In the genomic region with DNA sequence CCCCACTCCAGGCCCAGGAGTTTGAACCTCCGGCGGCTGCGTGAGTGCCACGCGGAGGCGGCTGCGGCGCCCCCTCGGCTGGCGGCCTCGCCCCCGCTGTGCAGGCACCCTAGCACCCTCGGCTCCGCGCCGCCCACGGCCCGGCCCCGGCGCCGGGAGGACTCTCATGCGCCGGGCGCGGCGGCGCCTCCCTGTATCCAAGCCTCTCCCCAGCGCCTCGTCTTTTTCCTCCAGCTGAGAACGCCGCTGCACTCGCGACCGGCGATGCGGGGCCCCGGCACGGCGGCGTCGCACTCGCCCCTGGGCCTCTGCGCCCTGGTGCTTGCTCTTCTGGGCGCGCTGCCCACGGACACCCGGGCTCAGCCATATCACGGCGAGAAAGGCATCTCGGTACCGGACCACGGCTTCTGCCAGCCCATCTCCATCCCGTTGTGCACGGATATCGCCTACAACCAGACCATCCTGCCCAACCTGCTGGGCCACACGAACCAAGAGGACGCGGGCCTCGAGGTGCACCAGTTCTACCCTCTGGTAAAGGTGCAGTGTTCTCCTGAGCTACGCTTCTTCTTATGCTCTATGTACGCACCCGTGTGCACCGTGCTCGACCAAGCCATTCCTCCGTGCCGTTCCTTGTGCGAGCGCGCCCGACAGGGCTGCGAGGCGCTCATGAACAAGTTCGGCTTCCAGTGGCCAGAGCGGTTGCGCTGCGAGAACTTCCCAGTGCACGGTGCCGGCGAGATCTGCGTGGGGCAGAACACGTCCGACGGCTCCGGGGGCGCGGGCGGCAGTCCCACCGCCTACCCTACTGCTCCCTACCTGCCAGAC, we compare ENCODE assay signal across 8 mouse cellular contexts. TPM values are rescaled to one million over a fixed set of nuclear protein-coding genes. Genes with fewer than 3 reads are reported as not detected.
A peak's percentile ranks its signal among the peaks of the same experiment; 100 is the strongest.
DNase-seq lines count a peak whose midpoint lies in the region; ATAC-seq and TF ChIP-seq lines count a peak whose summit lies in the region.

No protein-coding gene starts in this region.

- H3K4me1 ChIP-seq in ES-Bruce4 (ENCODE audit: control insufficient read depth, insufficient read depth, low read length): no peaks in the 10 kb centered on the region
- peaks cover 56% of the 10 kb centered on the region for H3K4me1 ChIP-seq in embryonic facial prominence, embryonic 13.5 days
- peaks cover 38% of the 10 kb centered on the region for H3K4me1 ChIP-seq in heart, embryonic 15.5 days (replicated peaks)

- TF ChIP-seq POLR2A in ES-Bruce4 (IDR thresholded peaks at IDR 0.05; ENCODE audit: insufficient read depth, low read length): no peak

- no peak for TF ChIP-seq CTCF in ES-Bruce4 (IDR thresholded peaks at IDR 0.05; ENCODE audit: low read depth, low read length)

- no peak for TF ChIP-seq EP300 in ES-Bruce4 (IDR thresholded peaks at IDR 0.05; ENCODE audit: insufficient read depth, low read depth, low read length)

- peak overlapping the region; percentile 99 for H3K4me2 ChIP-seq in embryonic facial prominence, embryonic 13.5 days
- H3K4me2 ChIP-seq in heart, embryonic 15.5 days: peak overlapping the region; percentile 97

- peak overlapping the region; percentile 71 for H3K4me3 ChIP-seq in ES-Bruce4 (ENCODE audit: low read depth, low read length)
- H3K4me3 ChIP-seq in embryonic facial prominence, embryonic 13.5 days: peak overlapping the region; percentile 93
- H3K4me3 ChIP-seq in heart, embryonic 15.5 days: peak overlapping the region; percentile 69

- ATAC-seq in embryonic facial prominence, embryonic 13.5 days (ENCODE audit: insufficient number of reproducible peaks, insufficient read depth, low FRiP score, low TSS enrichment, low read depth): 0 out of 2 replicates have a peak, but pooled peaks have one; percentile 1
- 0 out of 2 replicates have a peak, but pooled peaks have one; percentile 14 for ATAC-seq in heart, embryonic 15.5 days (replicated peaks; ENCODE audit: insufficient number of reproducible peaks, insufficient read depth, low FRiP score, low read depth)
- ATAC-seq in activated CD4-positive, CD25-positive, alpha-beta regulatory T cell, adult 4 months: no peak

- H3K9ac ChIP-seq in ES-Bruce4 (ENCODE audit: low read depth, poor library complexity, severe bottlenecking): peak overlapping the region; percentile 81
- peak overlapping the region; percentile 95 for H3K9ac ChIP-seq in embryonic facial prominence, embryonic 13.5 days
- peak overlapping the region; percentile 74 for H3K9ac ChIP-seq in heart, embryonic 15.5 days

- no peaks in the 10 kb centered on the region for H3K9me3 ChIP-seq in ES-Bruce4 (replicated peaks; ENCODE audit: control insufficient read depth, insufficient read depth, low read length, poor library complexity, severe bottlenecking)
- H3K9me3 ChIP-seq in embryonic facial prominence, embryonic 13.5 days: no peaks in the 10 kb centered on the region
- no peaks in the 10 kb centered on the region for H3K9me3 ChIP-seq in heart, embryonic 15.5 days (replicated peaks)

- WGBS in embryonic facial prominence, embryonic 13.5 days: under 1% methylated on average over 88 of the region's 88 CpGs
- under 1% methylated on average over 88 of the region's 88 CpGs for WGBS in heart, embryonic 15.5 days

- peaks cover 18% of the 10 kb centered on the region for H3K36me3 ChIP-seq in ES-Bruce4 (ENCODE audit: control insufficient read depth, insufficient read depth, low read length, poor library complexity, severe bottlenecking)
- H3K36me3 ChIP-seq in embryonic facial prominence, embryonic 13.5 days: peaks cover 7% of the 10 kb centered on the region
- H3K36me3 ChIP-seq in heart, embryonic 15.5 days: no peaks in the 10 kb centered on the region

- H3K27ac ChIP-seq in ES-Bruce4 (ENCODE audit: insufficient read depth, low read length): peak overlapping the region; percentile 51; the same call in 1 of the 2 replicates
- H3K27ac ChIP-seq in embryonic facial prominence, embryonic 13.5 days: peak overlapping the region; percentile 99
- H3K27ac ChIP-seq in heart, embryonic 15.5 days: peak overlapping the region; percentile 82

- peak; percentile 56 for DNase-seq in adrenal gland, postnatal 10 days
- DNase-seq in kidney, postnatal 14 days: peak; percentile 61
- DNase-seq in lung, postnatal 36 days: peak; percentile 31
- DNase-seq in right cerebral cortex, postnatal 10 days (ENCODE audit: low spot score in 2 of 2): peak; percentile 46 to 47

- H3K27me3 ChIP-seq in ES-Bruce4 (ENCODE audit: control insufficient read depth, insufficient read depth, low read length, poor library complexity, severe bottlenecking): no peaks in the 10 kb centered on the region
- H3K27me3 ChIP-seq in embryonic facial prominence, embryonic 13.5 days: no peaks in the 10 kb centered on the region
- H3K27me3 ChIP-seq in heart, embryonic 15.5 days: peaks cover 34% of the 10 kb centered on the region

RNA-seq across cellular contexts. Expression of gene Fzd7, which starts 0.7 kb away (rescaled TPM):
- 51.7 and 54.5 TPM in 2 replicates for polyA plus RNA-seq in ES-Bruce4 (2011; ENCODE audit: insufficient read depth, insufficient read length, low read depth, missing spikeins)
- 10 to 100 TPM; 12.6 to 18.3 TPM for total RNA-seq in adrenal gland, postnatal 10 days (2021)
- 13.4 and 13.7 TPM in 2 replicates for polyA plus RNA-seq in embryonic facial prominence, embryonic 13.5 days (2015; fragmentation: Nextera tagmentation; extraction: Ambion mirVana)
- polyA plus RNA-seq in heart, embryonic 15.5 days (2015; fragmentation: Nextera tagmentation; extraction: Ambion mirVana): 3.0 and 4.5 TPM in 2 replicates
- polyA plus RNA-seq in activated CD4-positive, CD25-positive, alpha-beta regulatory T cell, adult 4 months (2017; shearing (Covaris generic)): not detected

RNA-seq across cellular contexts. Expression of gene Gm973, which starts 33.2 kb away (rescaled TPM):
- 1.9 and 2.4 TPM in 2 replicates for polyA plus RNA-seq in ES-Bruce4 (2011; ENCODE audit: insufficient read depth, insufficient read length, low read depth, missing spikeins)
- total RNA-seq in adrenal gland, postnatal 10 days (2021): 1 to 10 TPM; 5.7 to 9.7 TPM
- 2.7 and 2.8 TPM in 2 replicates for polyA plus RNA-seq in embryonic facial prominence, embryonic 13.5 days (2015; fragmentation: Nextera tagmentation; extraction: Ambion mirVana)
- 0.33 and 0.34 TPM in 2 replicates for polyA plus RNA-seq in heart, embryonic 15.5 days (2015; fragmentation: Nextera tagmentation; extraction: Ambion mirVana)
- polyA plus RNA-seq in activated CD4-positive, CD25-positive, alpha-beta regulatory T cell, adult 4 months (2017; shearing (Covaris generic)): not detected
